Mouse (Mus musculus) MEL (cell line): ENCODE data around the gene Ggnbp2.

Experiments
- CHD1 ChIP-seq: IDR thresholded peaks from 2 replicates; pipeline ENCODE4 v1.6.1; 2012; ENCODE audit warnings: low read depth, mild to moderate bottlenecking, inconsistent platforms, low read length, improper control_type of control experiment
- CTCF ChIP-seq, 3 experiments: IDR thresholded peaks in 2 of 3; conservative IDR thresholded peaks in 1 of 3; 2 replicates each; pipeline ENCODE4 v1.5.1; 2011 to 2012; ENCODE audit warnings: low read length in 3 of 3, low read depth in 2 of 3, mild to moderate bottlenecking in 2 of 3, improper control_type of control experiment in 1 of 3, inconsistent platforms in 1 of 3, mixed read lengths in 1 of 3, moderate library complexity in 1 of 3; ENCODE audit not compliant: control insufficient read depth in 1 of 3, insufficient read depth in 1 of 3, poor library complexity in 1 of 3, severe bottlenecking in 1 of 3
- GABPA ChIP-seq: IDR thresholded peaks from 2 replicates; pipeline ENCODE4 v1.6.1; 2012; ENCODE audit warnings: low read depth, mild to moderate bottlenecking, inconsistent platforms, low read length, improper control_type of control experiment, moderate library complexity

GRCm38 (mm10) chr11:84891705-84892104 is 21.1 kb upstream of the Ggnbp2 start:
- no peak for TF ChIP-seq CTCF (IDR thresholded peaks at IDR 0.05 in 2 of 3, conservative IDR thresholded peaks at IDR 0.05 in 1 of 3; ENCODE audit: control insufficient read depth in 1 of 3, insufficient read depth in 1 of 3, low read depth in 2 of 3, low read length in 3 of 3, poor library complexity in 1 of 3, severe bottlenecking in 1 of 3)
- no peak for TF ChIP-seq GABPA
- no peak for TF ChIP-seq CHD1
